Mouse (Mus musculus): Measurements from ENCODE around the gene Olfr782. TPM values are rescaled to one million over a fixed set of nuclear protein-coding genes. Genes with fewer than 3 reads are reported as not detected.
"Not testable (repeated sequence)": the region's sequence is repeated elsewhere in the genome, so short reads cannot be mapped to it uniquely, and the experiment has no call there.

Olfr782 gene
- not detected in 2 replicates for polyA plus RNA-seq (2015; fragmentation: Nextera tagmentation; extraction: Ambion mirVana)

- Histone ChIP-seq H3K36me3 (ENCODE audit: control insufficient read depth, insufficient read depth, low read length) (no peaks in the 10 kb centered on the region), H3K27ac (ENCODE audit: low read length) (no peak within 1 kb of the TSS), H3K4me2 (ENCODE audit: low read length) (no peak within 1 kb of the TSS), H3K9me3 (replicated peaks; ENCODE audit: control insufficient read depth, low read length, poor library complexity, severe bottlenecking) (no peaks in the 10 kb centered on the region), H3K9ac (ENCODE audit: low read depth, low read length) (no peak within 1 kb of the TSS), H3K4me3 (ENCODE audit: low read depth, low read length) (no peak within 1 kb of the TSS), H3K27me3 (ENCODE audit: control insufficient read depth, insufficient read depth, low read depth, low read length) (no peaks in the 10 kb centered on the region), H3K4me1 (ENCODE audit: control insufficient read depth, insufficient read depth, low read length) (no peaks in the 10 kb centered on the region)
- no peak for ATAC-seq
- WGBS = 86% methylated on average over 3 of the region's 3 CpGs
Observed at GRCm38 (mm10) chr10:129348550-129348949, at the start of gene Olfr782. Olfr782 (plus strand) TSS chr10:129348850.

GRCm38 (mm10) chr10:129312973-129313372 is 35.7 kb upstream of the Olfr782 start:
- not testable (repeated sequence) for H3K27ac ChIP-seq (ENCODE audit: low read length); H3K9ac ChIP-seq (ENCODE audit: low read depth, low read length); H3K4me3 ChIP-seq (ENCODE audit: low read depth, low read length); H3K27me3 ChIP-seq (ENCODE audit: control insufficient read depth, insufficient read depth, low read depth, low read length); H3K4me2 ChIP-seq (ENCODE audit: low read length); H3K36me3 ChIP-seq (ENCODE audit: control insufficient read depth, insufficient read depth, low read length); ATAC-seq; H3K4me1 ChIP-seq (ENCODE audit: control insufficient read depth, insufficient read depth, low read length); H3K9me3 ChIP-seq (replicated peaks; ENCODE audit: control insufficient read depth, low read length, poor library complexity, severe bottlenecking)
- whole genome bisulfite sequencing = 66% methylated on average over 1 of the region's 1 CpGs

GRCm38 (mm10) chr10:129313521-129313920 is 35.1 kb upstream of the Olfr782 start:
- not testable (repeated sequence) for H3K9ac ChIP-seq (ENCODE audit: low read depth, low read length); H3K4me2 ChIP-seq (ENCODE audit: low read length); H3K4me1 ChIP-seq (ENCODE audit: control insufficient read depth, insufficient read depth, low read length); H3K9me3 ChIP-seq (replicated peaks; ENCODE audit: control insufficient read depth, low read length, poor library complexity, severe bottlenecking); H3K27ac ChIP-seq (ENCODE audit: low read length); H3K4me3 ChIP-seq (ENCODE audit: low read depth, low read length); H3K36me3 ChIP-seq (ENCODE audit: control insufficient read depth, insufficient read depth, low read length); ATAC-seq; H3K27me3 ChIP-seq (ENCODE audit: control insufficient read depth, insufficient read depth, low read depth, low read length)
- no CpG with 5 or more reads among the region's 1 CpGs for WGBS

- H3K27ac ChIP-seq (ENCODE audit: low read length) = no peak within 1 kb of the TSS
- no peaks in the 10 kb centered on the region for H3K36me3 ChIP-seq (ENCODE audit: control insufficient read depth, insufficient read depth, low read length)
- no peaks in the 10 kb centered on the region for H3K4me1 ChIP-seq (ENCODE audit: control insufficient read depth, insufficient read depth, low read length)
- H3K27me3 ChIP-seq (ENCODE audit: control insufficient read depth, insufficient read depth, low read depth, low read length) = no peaks in the 10 kb centered on the region
- 83% methylated on average over 3 of the region's 3 CpGs for WGBS
- no peaks in the 10 kb centered on the region for H3K9me3 ChIP-seq (replicated peaks; ENCODE audit: control insufficient read depth, low read length, poor library complexity, severe bottlenecking)
- H3K4me2 ChIP-seq (ENCODE audit: low read length) = no peak within 1 kb of the TSS
- H3K4me3 ChIP-seq (ENCODE audit: low read depth, low read length) = no peak within 1 kb of the TSS
- no peak for ATAC-seq
- H3K9ac ChIP-seq (ENCODE audit: low read depth, low read length) = no peak within 1 kb of the TSS
Observed at GRCm38 (mm10) chr10:129317817-129318216, 30.8 kb upstream of the Olfr782 start, which contains the start of gene Olfr780. Olfr780 (plus strand) TSS chr10:129318117.

- H3K9me3 ChIP-seq (replicated peaks; ENCODE audit: control insufficient read depth, low read length, poor library complexity, severe bottlenecking) = no peaks in the 10 kb centered on the region
- H3K4me3 ChIP-seq (ENCODE audit: low read depth, low read length) = no peak within 1 kb of the TSS
- H3K9ac ChIP-seq (ENCODE audit: low read depth, low read length) = no peak within 1 kb of the TSS
- H3K36me3 ChIP-seq (ENCODE audit: control insufficient read depth, insufficient read depth, low read length) = no peaks in the 10 kb centered on the region
- H3K27ac ChIP-seq (ENCODE audit: low read length) = no peak within 1 kb of the TSS
- no peak for ATAC-seq
- H3K4me1 ChIP-seq (ENCODE audit: control insufficient read depth, insufficient read depth, low read length) = no peaks in the 10 kb centered on the region
- no peaks in the 10 kb centered on the region for H3K27me3 ChIP-seq (ENCODE audit: control insufficient read depth, insufficient read depth, low read depth, low read length)
- H3K4me2 ChIP-seq (ENCODE audit: low read length) = no peak within 1 kb of the TSS
Observed at GRCm38 (mm10) chr10:129328554-129328953, 20.1 kb upstream of the Olfr782 start, which contains the start of gene Olfr781. Olfr781 (plus strand) TSS chr10:129328854.

- H3K27ac ChIP-seq (ENCODE audit: low read length); H3K4me3 ChIP-seq (ENCODE audit: low read depth, low read length); H3K36me3 ChIP-seq (ENCODE audit: control insufficient read depth, insufficient read depth, low read length); H3K4me2 ChIP-seq (ENCODE audit: low read length); H3K9me3 ChIP-seq (replicated peaks; ENCODE audit: control insufficient read depth, low read length, poor library complexity, severe bottlenecking); H3K9ac ChIP-seq (ENCODE audit: low read depth, low read length); H3K4me1 ChIP-seq (ENCODE audit: control insufficient read depth, insufficient read depth, low read length); H3K27me3 ChIP-seq (ENCODE audit: control insufficient read depth, insufficient read depth, low read depth, low read length); ATAC-seq: not testable (repeated sequence)
- 74% methylated on average over 2 of the region's 2 CpGs for WGBS
Observed at GRCm38 (mm10) chr10:129352475-129352874, 3.8 kb downstream of the Olfr782 start.

- H3K4me2 ChIP-seq (ENCODE audit: low read length) = not testable (repeated sequence)
Observed at GRCm38 (mm10) chr10:129356496-129356895, 7.8 kb downstream of the Olfr782 start.

GRCm38 (mm10) chr10:129357307-129357706 is 8.7 kb downstream of the Olfr782 start:
- WGBS = 78% methylated on average over 5 of the region's 5 CpGs
- no peak for ATAC-seq
- Histone ChIP-seq H3K4me2 (ENCODE audit: low read length) (no peak overlapping the region), H3K9ac (ENCODE audit: low read depth, low read length) (no peak overlapping the region), H3K27me3 (ENCODE audit: control insufficient read depth, insufficient read depth, low read depth, low read length) (no peaks in the 10 kb centered on the region), H3K36me3 (ENCODE audit: control insufficient read depth, insufficient read depth, low read length) (no peaks in the 10 kb centered on the region), H3K27ac (ENCODE audit: low read length) (no peak overlapping the region), H3K4me3 (ENCODE audit: low read depth, low read length) (no peak overlapping the region), H3K4me1 (ENCODE audit: control insufficient read depth, insufficient read depth, low read length) (no peaks in the 10 kb centered on the region), H3K9me3 (replicated peaks; ENCODE audit: control insufficient read depth, low read length, poor library complexity, severe bottlenecking) (no peaks in the 10 kb centered on the region; the same call in 1 of the 2 replicates)

More at GRCm38 (mm10) chr10:129356496-129356895, 7.8 kb downstream of the Olfr782 start:
- not testable (repeated sequence) for H3K9me3 ChIP-seq (replicated peaks; ENCODE audit: control insufficient read depth, low read length, poor library complexity, severe bottlenecking); ATAC-seq; H3K4me3 ChIP-seq (ENCODE audit: low read depth, low read length); H3K36me3 ChIP-seq (ENCODE audit: control insufficient read depth, insufficient read depth, low read length); H3K27me3 ChIP-seq (ENCODE audit: control insufficient read depth, insufficient read depth, low read depth, low read length); H3K27ac ChIP-seq (ENCODE audit: low read length); H3K9ac ChIP-seq (ENCODE audit: low read depth, low read length); H3K4me1 ChIP-seq (ENCODE audit: control insufficient read depth, insufficient read depth, low read length)
- WGBS = 89% methylated on average over 4 of the region's 4 CpGs

- H3K27ac ChIP-seq (ENCODE audit: low read length); H3K4me3 ChIP-seq (ENCODE audit: low read depth, low read length); H3K9me3 ChIP-seq (replicated peaks; ENCODE audit: control insufficient read depth, low read length, poor library complexity, severe bottlenecking); H3K27me3 ChIP-seq (ENCODE audit: control insufficient read depth, insufficient read depth, low read depth, low read length); H3K36me3 ChIP-seq (ENCODE audit: control insufficient read depth, insufficient read depth, low read length); H3K9ac ChIP-seq (ENCODE audit: low read depth, low read length); H3K4me2 ChIP-seq (ENCODE audit: low read length); ATAC-seq; H3K4me1 ChIP-seq (ENCODE audit: control insufficient read depth, insufficient read depth, low read length): not testable (repeated sequence)
- 91% methylated on average over 5 of the region's 5 CpGs for WGBS
Observed at GRCm38 (mm10) chr10:129374051-129374450, 25.4 kb downstream of the Olfr782 start.
